Mouse (Mus musculus) liver, embryonic 16.5 days (tissue): ENCODE results near the gene Abhd5. TPM values are rescaled to one million over a fixed set of nuclear protein-coding genes. Genes with fewer than 3 reads are reported as not detected.

Source experiments
- ATAC-seq: fragments of 200-750 bp; cut with Nextera tagmentation; 2 replicates; pipeline ENCODE4 v1.8.0; 2017; ENCODE audit warnings: low read depth, mild to moderate bottlenecking, moderate number of reproducible peaks, moderate library complexity
- H3K27ac ChIP-seq: fragments of 300-500 bp; sonication (generic); 2 replicates; pipeline ENCODE4 v1.5.1; 2014; ENCODE audit warnings: mild to moderate bottlenecking, low read length
- H3K27me3 ChIP-seq: fragments of 300-500 bp; sonication (generic); 2 replicates; pipeline ENCODE4 v1.6.1; 2014; ENCODE audit warnings: low read depth, low read length, mixed read lengths; ENCODE audit not compliant: control insufficient read depth, insufficient read depth
- H3K36me3 ChIP-seq: fragments of 300-500 bp; sonication (generic); 2 replicates; pipeline ENCODE4 v1.6.1; 2014; ENCODE audit warnings: mild to moderate bottlenecking; ENCODE audit not compliant: control insufficient read depth, insufficient read depth
- H3K4me1 ChIP-seq: fragments of 300-500 bp; sonication (generic); 2 replicates; pipeline ENCODE4 v1.6.1; 2014; ENCODE audit warnings: low read depth, low read length, mixed read lengths; ENCODE audit not compliant: control insufficient read depth
- H3K4me2 ChIP-seq: fragments of 300-500 bp; sonication (generic); 2 replicates; pipeline ENCODE4 v1.6.1; 2014; ENCODE audit warnings: low read depth, low read length, mixed read lengths
- H3K4me3 ChIP-seq: fragments of 300-500 bp; sonication (generic); 2 replicates; pipeline ENCODE4 v1.5.1; 2014; ENCODE audit warnings: low read depth, mild to moderate bottlenecking, low read length
- H3K9ac ChIP-seq: fragments of 300-500 bp; sonication (generic); 2 replicates; pipeline ENCODE4 v1.6.1; 2014; ENCODE audit warnings: low read depth, low read length
- H3K9me3 ChIP-seq: fragments of 300-500 bp; sonication (generic); replicated peaks from 2 replicates; pipeline ENCODE4 v1.6.1; 2016; ENCODE audit warnings: low read length; ENCODE audit not compliant: control insufficient read depth
- WGBS: fragments of 180-500 bp; shearing (Covaris S2); extraction: QIAGEN DNeasy Blood & Tissue Kit; methylation state at CpG from one replicate; pipeline ENCODE4 v1.1.7; 2014; ENCODE audit not compliant: insufficient replicate concordance; 5-methylcytosine and 5-hydroxymethylcytosine counted together
- polyA plus RNA-seq: library from polyadenylated mRNA; unstranded; fragments of >200 nt; fragmentation: Nextera tagmentation; extraction: Ambion mirVana; gene quantifications from 2 replicates; pipeline ENCODE4 v1.2.1, GENCODE M21; 2015

Gene Abhd5
- polyA plus RNA-seq, 1 experiment from 2014 or later: 23.9 TPM

- no peak for ATAC-seq
- Histone ChIP-seq H3K27ac (no peak overlapping the region), H3K9me3 (no peaks in the 10 kb centered on the region), H3K4me2 (no peak overlapping the region), H3K27me3 (no peaks in the 10 kb centered on the region), H3K9ac (no peak overlapping the region), H3K4me1 (peaks cover 8% of the 10 kb centered on the region), H3K4me3 (no peak overlapping the region), H3K36me3 (no peaks in the 10 kb centered on the region)
- 52% methylated on average over 4 of the region's 4 CpGs for WGBS
Observed at GRCm38 (mm10) chr9:122314942-122315341, 36.5 kb upstream of the Abhd5 start.

GRCm38 (mm10) chr9:122315501-122315900 is 35.9 kb upstream of the Abhd5 start:
- no peak for ATAC-seq
- Histone ChIP-seq H3K4me1 (peaks cover 8% of the 10 kb centered on the region), H3K9ac (no peak overlapping the region), H3K9me3 (no peaks in the 10 kb centered on the region), H3K27ac (no peak overlapping the region), H3K27me3 (no peaks in the 10 kb centered on the region), H3K4me3 (no peak overlapping the region), H3K36me3 (no peaks in the 10 kb centered on the region), H3K4me2 (no peak overlapping the region)
- 78% methylated on average over 11 of the region's 11 CpGs for WGBS

- no peak overlapping the region for H3K27ac ChIP-seq
- peak; percentile 77 for ATAC-seq
- H3K4me2 ChIP-seq: no peak overlapping the region
- H3K27me3 ChIP-seq: no peaks in the 10 kb centered on the region
- no peaks in the 10 kb centered on the region for H3K9me3 ChIP-seq
- H3K4me1 ChIP-seq: peaks cover under 1% of the 10 kb centered on the region; the same call in 1 of the 2 replicates
- H3K4me3 ChIP-seq: no peak overlapping the region
- no peaks in the 10 kb centered on the region for H3K36me3 ChIP-seq
- no peak overlapping the region for H3K9ac ChIP-seq
- 54% methylated on average over 7 of the region's 7 CpGs for WGBS
Observed at GRCm38 (mm10) chr9:122316562-122316961, 34.8 kb upstream of the Abhd5 start.

GRCm38 (mm10) chr9:122320626-122321025 is 30.8 kb upstream of the Abhd5 start:
- peak; percentile 71 for ATAC-seq
- H3K36me3 ChIP-seq: no peaks in the 10 kb centered on the region
- no peaks in the 10 kb centered on the region for H3K27me3 ChIP-seq
- no peak overlapping the region for H3K9ac ChIP-seq
- no peak overlapping the region for H3K27ac ChIP-seq
- no peak overlapping the region for H3K4me3 ChIP-seq
- WGBS: 55% methylated on average over 4 of the region's 4 CpGs
- H3K9me3 ChIP-seq: no peaks in the 10 kb centered on the region
- H3K4me2 ChIP-seq: no peak overlapping the region
- H3K4me1 ChIP-seq: no peaks in the 10 kb centered on the region

GRCm38 (mm10) chr9:122322356-122322755 is 29.1 kb upstream of the Abhd5 start:
- no peaks in the 10 kb centered on the region for H3K9me3 ChIP-seq
- H3K9ac ChIP-seq: no peak overlapping the region
- no peaks in the 10 kb centered on the region for H3K36me3 ChIP-seq
- no peak overlapping the region for H3K27ac ChIP-seq
- no peak overlapping the region for H3K4me3 ChIP-seq
- ATAC-seq: no peak
- no peaks in the 10 kb centered on the region for H3K4me1 ChIP-seq
- WGBS: 56% methylated on average over 3 of the region's 3 CpGs
- H3K4me2 ChIP-seq: no peak overlapping the region
- H3K27me3 ChIP-seq: no peaks in the 10 kb centered on the region

- Histone ChIP-seq H3K4me3 (no peak overlapping the region), H3K9me3 (no peaks in the 10 kb centered on the region), H3K4me2 (no peak overlapping the region), H3K27me3 (no peaks in the 10 kb centered on the region), H3K4me1 (no peaks in the 10 kb centered on the region), H3K27ac (no peak overlapping the region), H3K9ac (no peak overlapping the region), H3K36me3 (no peaks in the 10 kb centered on the region)
- ATAC-seq: no peak
- 60% methylated on average over 1 of the region's 1 CpGs for WGBS
Observed at GRCm38 (mm10) chr9:122325996-122326395, 25.4 kb upstream of the Abhd5 start.

- no peaks in the 10 kb centered on the region for H3K4me1 ChIP-seq
- no peaks in the 10 kb centered on the region for H3K36me3 ChIP-seq
- no peak overlapping the region for H3K4me3 ChIP-seq
- H3K9me3 ChIP-seq: no peaks in the 10 kb centered on the region
- H3K9ac ChIP-seq: no peak overlapping the region
- no peak overlapping the region for H3K27ac ChIP-seq
- ATAC-seq: no peak
- no peak overlapping the region for H3K4me2 ChIP-seq
- H3K27me3 ChIP-seq: no peaks in the 10 kb centered on the region
- WGBS: 36% methylated on average over 3 of the region's 3 CpGs
Observed at GRCm38 (mm10) chr9:122328199-122328598, 23.2 kb upstream of the Abhd5 start.

- Histone ChIP-seq H3K36me3 (no peaks in the 10 kb centered on the region), H3K27me3 (no peaks in the 10 kb centered on the region), H3K27ac (no peak overlapping the region), H3K4me3 (no peak overlapping the region), H3K4me1 (peaks cover 2% of the 10 kb centered on the region), H3K4me2 (no peak overlapping the region), H3K9me3 (no peaks in the 10 kb centered on the region), H3K9ac (no peak overlapping the region)
- 30% methylated on average over 2 of the region's 2 CpGs for WGBS
- ATAC-seq: 0 out of 2 replicates have a peak, but pooled peaks have one; percentile 21
Observed at GRCm38 (mm10) chr9:122336677-122337076, 14.7 kb upstream of the Abhd5 start.

GRCm38 (mm10) chr9:122337510-122337931 is 13.9 kb upstream of the Abhd5 start:
- H3K9me3 ChIP-seq: no peaks in the 10 kb centered on the region
- H3K4me1 ChIP-seq: peaks cover 2% of the 10 kb centered on the region
- no peaks in the 10 kb centered on the region for H3K27me3 ChIP-seq
- ATAC-seq: no peak
- H3K4me2 ChIP-seq: no peak overlapping the region
- no peaks in the 10 kb centered on the region for H3K36me3 ChIP-seq
- no peak overlapping the region for H3K9ac ChIP-seq
- no peak overlapping the region for H3K4me3 ChIP-seq
- no peak overlapping the region for H3K27ac ChIP-seq
- WGBS: 33% methylated on average over 8 of the region's 8 CpGs
